Mouse (Mus musculus) cerebellum, postnatal 4 days (tissue): ENCODE data around the gene Abca13.

Experiments used
- DNase-seq, 2 experiments: peaks; one replicate each; pipeline ENCODE4 v3.0.0; 2022; ENCODE audit warnings: low spot score in 2 of 2, mixed read lengths in 1 of 2

The Abca13 gene

DNA sequence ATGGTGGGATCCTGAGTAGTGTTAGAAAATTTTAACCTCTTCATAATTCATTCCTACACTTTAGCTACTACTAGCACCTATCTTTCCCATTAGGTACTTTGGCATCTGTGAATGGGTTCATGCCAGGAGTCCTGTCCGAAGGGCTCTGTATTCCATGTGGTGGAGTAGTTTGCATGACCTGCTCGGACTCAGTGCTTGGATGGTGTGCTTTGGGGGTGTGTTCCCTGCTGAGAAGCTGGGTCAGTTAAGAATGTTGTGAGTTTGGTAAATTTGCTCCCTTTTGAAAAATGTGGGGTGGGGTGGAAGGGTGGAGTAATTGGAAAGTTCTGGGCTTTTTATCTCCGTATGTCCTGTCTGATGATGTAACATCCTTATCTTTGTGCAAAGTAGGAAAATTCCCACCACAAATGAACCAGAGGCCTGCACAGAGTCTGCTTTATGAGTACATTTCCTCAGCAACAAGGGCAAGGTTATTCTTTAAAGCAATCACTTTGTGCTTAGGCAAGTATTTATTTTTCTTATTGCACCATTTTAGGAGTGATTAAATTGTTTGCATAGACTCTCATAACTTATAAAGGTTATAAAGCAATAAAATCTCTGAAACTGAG lies 475.0 kb downstream of the Abca13 start:
- no peak for DNase-seq

DNA sequence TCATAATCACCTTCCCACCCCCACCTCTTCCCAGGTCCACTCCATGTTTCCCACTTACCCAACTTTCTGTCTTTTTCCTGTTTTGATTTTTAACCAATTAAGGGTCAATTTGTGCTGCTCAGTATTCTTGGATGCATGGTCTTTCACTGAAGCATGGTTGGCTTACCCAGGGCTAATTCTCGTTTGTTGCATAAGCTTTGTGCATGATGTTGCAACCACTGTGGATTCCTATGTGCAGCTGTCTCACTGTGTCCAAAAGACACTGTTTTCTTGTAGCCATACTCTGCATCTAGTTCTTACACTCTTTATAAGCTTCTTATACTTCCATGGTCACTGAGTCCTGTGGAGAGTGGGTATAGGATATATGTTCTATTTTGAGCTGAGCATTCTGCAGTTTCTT lies 477.7 kb downstream of the Abca13 start:
- DNase-seq: no peak

GRCm38 (mm10) chr11:9684952-9685351 lies 493.2 kb downstream of the Abca13 start:
- no peak for DNase-seq

- DNase-seq: no peak
Observed at GRCm38 (mm10) chr11:9705190-9705589, 513.4 kb downstream of the Abca13 start.

DNA sequence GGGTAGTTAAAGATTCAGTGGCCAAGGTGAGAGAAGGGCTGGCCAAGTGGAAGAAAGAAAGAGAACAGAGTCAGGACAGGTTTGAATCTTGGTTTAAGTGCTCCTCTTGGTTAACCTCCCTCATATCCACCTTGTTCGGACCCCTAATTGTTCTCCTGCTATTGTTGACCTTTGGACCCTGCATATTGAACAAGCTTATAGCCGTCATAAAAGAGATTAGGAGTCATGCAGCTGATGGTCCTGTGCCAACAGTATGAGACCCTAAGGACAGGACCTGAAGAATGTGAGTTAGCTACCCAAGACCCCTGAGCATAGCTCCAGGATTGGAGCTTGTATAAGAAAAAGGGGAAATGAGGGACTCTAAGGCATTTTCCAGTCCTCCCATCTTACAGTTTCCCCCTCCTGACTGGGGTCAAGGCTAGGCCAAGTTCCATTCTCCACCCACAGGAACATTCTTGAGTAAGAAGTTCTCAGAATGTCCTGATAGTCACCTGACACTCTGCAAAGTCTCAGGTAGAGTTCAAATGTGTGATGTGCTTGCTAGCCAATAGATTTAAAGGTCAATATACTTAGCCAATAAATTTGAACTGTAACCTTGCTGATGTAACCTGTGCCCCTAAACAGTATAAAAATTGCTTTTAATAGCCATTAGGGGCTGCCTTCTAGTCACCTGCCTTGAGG lies 536.2 kb downstream of the Abca13 start:
- DNase-seq: no peak

DNA sequence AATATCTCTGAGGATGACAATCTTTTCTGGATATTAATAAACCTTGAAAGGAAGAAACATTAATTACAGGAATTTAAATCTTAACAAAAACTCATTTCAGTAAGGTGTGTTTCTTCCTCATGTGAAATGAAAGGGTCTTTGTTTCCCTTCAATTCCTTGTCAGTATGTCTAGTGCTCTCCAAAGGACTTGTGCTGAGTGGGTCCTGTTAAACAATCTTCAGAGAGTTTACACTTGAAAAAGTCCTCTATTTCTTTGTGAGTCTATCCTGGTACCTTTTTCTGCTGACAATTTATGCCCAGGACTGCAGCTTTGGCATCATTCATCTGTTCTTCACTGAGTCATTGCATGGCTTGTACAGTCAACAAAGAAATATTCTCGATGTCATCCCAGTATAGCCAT lies 539.6 kb downstream of the Abca13 start:
- no peak for DNase-seq
